In the genomic region with DNA sequence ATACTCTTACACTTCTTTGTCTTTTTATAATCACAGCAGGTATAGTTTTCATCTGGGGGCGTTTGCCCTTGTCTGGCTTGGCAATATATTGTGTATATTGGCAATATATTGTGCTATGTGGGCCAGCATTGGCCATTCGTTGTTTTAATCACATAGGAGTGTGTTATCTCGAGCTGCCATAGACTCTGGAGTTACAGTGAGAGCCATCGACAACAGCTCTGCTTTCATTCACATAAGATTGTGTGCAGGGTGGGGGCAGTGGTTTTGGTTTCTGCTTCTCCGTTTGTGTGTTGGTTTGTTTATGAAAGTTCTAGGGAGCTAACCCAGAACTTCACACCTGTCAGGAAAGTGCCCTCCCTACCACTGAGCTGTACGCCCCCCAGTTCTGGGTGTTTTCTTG, we compare ENCODE assay signal across 12 mouse cellular contexts. TPM values are rescaled to one million over a fixed set of nuclear protein-coding genes. Genes with fewer than 3 reads are reported as not detected.
A peak's percentile ranks its signal among the peaks of the same experiment; 100 is the strongest.
DNase-seq lines count a peak whose midpoint lies in the region; ATAC-seq lines count a peak whose summit lies in the region.
"Had no signal": no experiment of that assay in that cellular context is flagged by ENCODE, and none has a peak within 500 bp of the region (broad histone marks: within the 10 kb centered on the region; RNA-seq: fewer than 3 reads in every experiment).

No protein-coding gene starts in this region.

- no peaks in the 10 kb centered on the region for H3K27me3 ChIP-seq in heart, embryonic 12.5 days (replicated peaks)
- H3K27me3 ChIP-seq in limb, embryonic 15.5 days, result no peaks in the 10 kb centered on the region
- no peaks in the 10 kb centered on the region for H3K27me3 ChIP-seq in limb, embryonic 10.5 days (ENCODE audit: low read depth, poor library complexity, severe bottlenecking)
- H3K27me3 ChIP-seq in embryonic facial prominence, embryonic 10.5 days (replicated peaks; ENCODE audit: low read depth, poor library complexity, severe bottlenecking), result no peaks in the 10 kb centered on the region
- H3K27me3 ChIP-seq in liver, embryonic 15.5 days, result no peaks in the 10 kb centered on the region
- H3K27me3 ChIP-seq: embryonic facial prominence, embryonic 12.5 days; hindbrain, embryonic 13.5 days had no signal

- H3K4me3 ChIP-seq in heart, embryonic 12.5 days, result no peak overlapping the region
- H3K4me3 ChIP-seq in limb, embryonic 15.5 days, result no peak overlapping the region
- no peak overlapping the region for H3K4me3 ChIP-seq in limb, embryonic 10.5 days
- H3K4me3 ChIP-seq in embryonic facial prominence, embryonic 10.5 days, result no peak overlapping the region
- no peak overlapping the region for H3K4me3 ChIP-seq in liver, embryonic 15.5 days (replicated peaks)
- H3K4me3 ChIP-seq: embryonic facial prominence, embryonic 12.5 days; hindbrain, embryonic 13.5 days had no signal

- 0 out of 2 replicates have a peak overlapping the region, but pooled peaks have one; percentile 35 for H3K9ac ChIP-seq in heart, embryonic 12.5 days
- no peak overlapping the region for H3K9ac ChIP-seq in limb, embryonic 15.5 days
- no peak overlapping the region for H3K9ac ChIP-seq in liver, embryonic 15.5 days
- H3K9ac ChIP-seq: hindbrain, embryonic 13.5 days had no signal

- no peaks in the 10 kb centered on the region for H3K9me3 ChIP-seq in heart, embryonic 12.5 days (replicated peaks)
- H3K9me3 ChIP-seq in limb, embryonic 15.5 days, result no peaks in the 10 kb centered on the region
- H3K9me3 ChIP-seq in limb, embryonic 10.5 days (replicated peaks), result no peaks in the 10 kb centered on the region
- H3K9me3 ChIP-seq in embryonic facial prominence, embryonic 10.5 days, result no peaks in the 10 kb centered on the region
- H3K9me3 ChIP-seq in liver, embryonic 15.5 days (replicated peaks), result no peaks in the 10 kb centered on the region
- H3K9me3 ChIP-seq: embryonic facial prominence, embryonic 12.5 days; hindbrain, embryonic 13.5 days had no signal

- H3K4me1 ChIP-seq in heart, embryonic 12.5 days (replicated peaks), result peaks cover 44% of the 10 kb centered on the region
- peaks cover 9% of the 10 kb centered on the region; the same call in 1 of the 2 replicates for H3K4me1 ChIP-seq in limb, embryonic 15.5 days
- peaks cover 10% of the 10 kb centered on the region for H3K4me1 ChIP-seq in limb, embryonic 10.5 days
- peaks cover 8% of the 10 kb centered on the region for H3K4me1 ChIP-seq in embryonic facial prominence, embryonic 10.5 days
- peaks cover 54% of the 10 kb centered on the region for H3K4me1 ChIP-seq in liver, embryonic 15.5 days (replicated peaks)

- peak overlapping the region; percentile 60 for H3K4me2 ChIP-seq in heart, embryonic 12.5 days
- H3K4me2 ChIP-seq in limb, embryonic 15.5 days, result no peak overlapping the region
- peak overlapping the region; percentile 65 for H3K4me2 ChIP-seq in liver, embryonic 15.5 days
- H3K4me2 ChIP-seq: embryonic facial prominence, embryonic 12.5 days; hindbrain, embryonic 13.5 days had no signal

- H3K36me3 ChIP-seq in heart, embryonic 12.5 days, result peaks cover 61% of the 10 kb centered on the region
- peaks cover 74% of the 10 kb centered on the region for H3K36me3 ChIP-seq in limb, embryonic 15.5 days
- H3K36me3 ChIP-seq in limb, embryonic 10.5 days, result peaks cover 38% of the 10 kb centered on the region
- H3K36me3 ChIP-seq in embryonic facial prominence, embryonic 10.5 days (replicated peaks), result peaks cover 50% of the 10 kb centered on the region
- H3K36me3 ChIP-seq in liver, embryonic 15.5 days (replicated peaks), result no peaks in the 10 kb centered on the region
- H3K36me3 ChIP-seq: hindbrain, embryonic 13.5 days had no signal

- peak overlapping the region; percentile 96 for H3K27ac ChIP-seq in heart, embryonic 12.5 days (ENCODE audit: poor library complexity, severe bottlenecking)
- H3K27ac ChIP-seq in limb, embryonic 15.5 days, result peak overlapping the region; percentile 59
- H3K27ac ChIP-seq in limb, embryonic 10.5 days, result no peak overlapping the region
- H3K27ac ChIP-seq in embryonic facial prominence, embryonic 10.5 days (replicated peaks), result 0 out of 2 replicates have a peak overlapping the region, but pooled peaks have one; percentile 40
- H3K27ac ChIP-seq in liver, embryonic 15.5 days (replicated peaks), result peak overlapping the region; percentile 83
- H3K27ac ChIP-seq: embryonic facial prominence, embryonic 12.5 days; hindbrain, embryonic 13.5 days had no signal

- DNase-seq in heart, adult 11 months, result no peak
- DNase-seq in limb, embryonic 10.5 days (ENCODE audit: low spot score), result no peak
- DNase-seq in embryonic facial prominence, embryonic 10.5 days (ENCODE audit: low spot score), result no peak
- DNase-seq in urinary bladder, postnatal 10 days (ENCODE audit: low spot score), result no peak
- no peak for DNase-seq in frontal cortex, postnatal 36 days (ENCODE audit: low spot score in 2 of 2)
- DNase-seq: adrenal gland, adult 8-10 months; spleen, adult 18-20 months had no signal

- 26% methylated on average over 6 of the region's 6 CpGs for WGBS in heart, embryonic 12.5 days
- WGBS in limb, embryonic 15.5 days, result 71% methylated on average over 6 of the region's 6 CpGs
- WGBS in limb, embryonic 10.5 days, result 88% methylated on average over 6 of the region's 6 CpGs
- 84% methylated on average over 6 of the region's 6 CpGs for WGBS in embryonic facial prominence, embryonic 10.5 days
- 18% methylated on average over 6 of the region's 6 CpGs for WGBS in liver, embryonic 15.5 days (ENCODE audit: insufficient replicate concordance)

- ATAC-seq in heart, embryonic 12.5 days (ENCODE audit: insufficient number of reproducible peaks, low FRiP score), result 0 out of 2 replicates have a peak, but pooled peaks have one; percentile 1
- no peak for ATAC-seq in limb, embryonic 15.5 days (ENCODE audit: insufficient number of reproducible peaks, low FRiP score, low TSS enrichment, low read depth)
- peak; percentile 51 for ATAC-seq in liver, embryonic 15.5 days (ENCODE audit: insufficient read depth)

RNA-seq across cellular contexts. Expression of gene Smyd2, which starts 55.5 kb away (rescaled TPM):
- 172 and 177 TPM in 2 replicates for polyA plus RNA-seq in heart, embryonic 12.5 days (2016; fragmentation: Nextera tagmentation; extraction: Ambion mirVana)
- 84.2 and 90.6 TPM in 2 replicates for polyA plus RNA-seq in limb, embryonic 15.5 days (2015; fragmentation: Nextera tagmentation; extraction: Ambion mirVana)
- polyA plus RNA-seq in limb, embryonic 10.5 days (2016; fragmentation: Nextera tagmentation; extraction: Ambion mirVana), result 79.5 and 89.4 TPM in 2 replicates
- polyA plus RNA-seq in embryonic facial prominence, embryonic 10.5 days (2016; fragmentation: Nextera tagmentation; extraction: Ambion mirVana), result 78.5 and 84.3 TPM in 2 replicates
- 27.2 and 28.0 TPM in 2 replicates for polyA plus RNA-seq in liver, embryonic 15.5 days (2015; fragmentation: Nextera tagmentation; extraction: Ambion mirVana)
